Mouse (Mus musculus) kidney, adult 18-20 months (tissue): ENCODE results near the gene Stac2.

Source experiments
- DNase-seq: peaks from one replicate; pipeline ENCODE4 v3.0.0; 2021

Gene Stac2

GRCm38 (mm10) chr11:98020710-98021109 lies 32.6 kb downstream of the Stac2 start:
- DNase-seq: no peak

- no peak for DNase-seq
Measured at GRCm38 (mm10) chr11:98019883-98020610, 33.2 kb downstream of the Stac2 start.

- DNase-seq: no peak
Measured at GRCm38 (mm10) chr11:98018858-98019641, 34.2 kb downstream of the Stac2 start.

GRCm38 (mm10) chr11:98018222-98018621 lies 35.0 kb downstream of the Stac2 start:
- DNase-seq: no peak

GRCm38 (mm10) chr11:98016824-98017223 lies 36.4 kb downstream of the Stac2 start:
- no peak for DNase-seq

- DNase-seq: no peak
Measured at GRCm38 (mm10) chr11:98016177-98016576, 37.1 kb downstream of the Stac2 start.

- no peak for DNase-seq
Measured at GRCm38 (mm10) chr11:98012831-98013230, 40.4 kb downstream of the Stac2 start.

GRCm38 (mm10) chr11:98011716-98012115 lies 41.5 kb downstream of the Stac2 start:
- no peak for DNase-seq

GRCm38 (mm10) chr11:98008087-98008486 lies 45.2 kb downstream of the Stac2 start:
- no peak for DNase-seq

GRCm38 (mm10) chr11:98005686-98006085 lies 47.6 kb downstream of the Stac2 start:
- no peak for DNase-seq

- no peak for DNase-seq
Measured at GRCm38 (mm10) chr11:98005076-98005475, 48.2 kb downstream of the Stac2 start.

GRCm38 (mm10) chr11:98004161-98004560 lies 49.1 kb downstream of the Stac2 start:
- DNase-seq: no peak

GRCm38 (mm10) chr11:98003171-98003671 lies 50.0 kb downstream of the Stac2 start:
- DNase-seq: no peak

- DNase-seq: peak; percentile 75
Measured at GRCm38 (mm10) chr11:98002627-98003026, 50.6 kb downstream of the Stac2 start.

GRCm38 (mm10) chr11:98001986-98002385 lies 51.3 kb downstream of the Stac2 start:
- no peak for DNase-seq

GRCm38 (mm10) chr11:98001351-98001824 lies 51.9 kb downstream of the Stac2 start:
- DNase-seq: no peak

- no peak for DNase-seq
Measured at GRCm38 (mm10) chr11:98000378-98001140, 52.7 kb downstream of the Stac2 start.

- DNase-seq: no peak
Measured at GRCm38 (mm10) chr11:97999748-98000147, 53.5 kb downstream of the Stac2 start.

GRCm38 (mm10) chr11:97998898-97999608 lies 54.2 kb downstream of the Stac2 start:
- DNase-seq: no peak

- DNase-seq: no peak
Measured at GRCm38 (mm10) chr11:97998074-97998793, 55.0 kb downstream of the Stac2 start.

GRCm38 (mm10) chr11:97997387-97997960 lies 55.8 kb downstream of the Stac2 start:
- no peak for DNase-seq
